Mouse (Mus musculus) embryonic fibroblast, embryonic 13.5 days (primary cell): ENCODE measurements around the gene Tmem218.

Source experiments
- CTCF ChIP-seq: IDR thresholded peaks from 2 replicates; pipeline ENCODE4 v1.5.1; 2011; ENCODE audit warnings: mild to moderate bottlenecking, control low read depth, low read length, moderate library complexity, borderline replicate concordance; ENCODE audit not compliant: insufficient read depth
- POLR2A ChIP-seq: IDR thresholded peaks from 2 replicates; pipeline ENCODE4 v1.6.1; 2011; ENCODE audit warnings: low read depth, mild to moderate bottlenecking, control low read depth, low read length, moderate library complexity

- TF ChIP-seq CTCF (no peak), POLR2A (no peak)
These were observed 28.1 kb downstream of the Tmem218 start for GRCm38 (mm10) chr9:37235951-37236737.
